9 mouse cellular contexts compared by ENCODE assay signal in the genomic region with DNA sequence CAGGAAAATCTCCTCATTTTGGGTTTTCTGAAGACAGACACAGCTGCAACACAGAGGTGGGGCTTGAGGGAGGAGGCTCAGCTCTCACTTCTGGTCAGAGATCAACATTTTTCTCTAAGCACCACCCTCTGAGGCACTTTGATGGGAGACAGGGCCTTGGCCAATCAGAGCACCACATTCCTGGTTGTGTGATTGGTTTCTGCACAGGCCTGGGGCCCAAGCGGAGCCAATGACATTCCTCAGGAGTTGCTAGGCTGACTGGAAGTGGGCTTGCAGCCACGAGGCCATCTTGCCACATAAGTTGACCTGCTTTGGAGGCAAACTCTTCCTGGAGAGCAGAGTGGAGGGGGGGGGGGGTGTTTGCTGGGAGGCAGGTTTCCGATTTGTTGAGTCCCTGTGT. TPM values are rescaled to one million over a fixed set of nuclear protein-coding genes. Genes with fewer than 3 reads are reported as not detected.
A peak's percentile ranks its signal among the peaks of the same experiment; 100 is the strongest.
DNase-seq lines count a peak whose midpoint lies in the region; ATAC-seq and TF ChIP-seq lines count a peak whose summit lies in the region.
"Had no signal": no experiment of that assay in that cellular context is flagged by ENCODE, and none has a peak within 500 bp of the region (broad histone marks: within the 10 kb centered on the region; RNA-seq: fewer than 3 reads in every experiment).

No protein-coding gene starts in this region.

- H3K27me3 ChIP-seq in kidney, postnatal 0 days (ENCODE audit: insufficient read depth, low read length): no peaks in the 10 kb centered on the region
- H3K27me3 ChIP-seq: liver, embryonic 13.5 days had no signal

- H3K4me3 ChIP-seq in kidney, postnatal 0 days (replicated peaks; ENCODE audit: low read depth, low read length): no peak overlapping the region
- H3K4me3 ChIP-seq: liver, embryonic 13.5 days had no signal

- WGBS in kidney, postnatal 0 days: 46% methylated on average over 3 of the region's 3 CpGs

- peak; percentile 70 for ATAC-seq in kidney, postnatal 0 days (replicated peaks; ENCODE audit: low FRiP score, low read depth)

- peak overlapping the region; percentile 37; the same call in 1 of the 2 replicates for H3K27ac ChIP-seq in kidney, postnatal 0 days
- H3K27ac ChIP-seq: liver, embryonic 13.5 days had no signal

- H3K9ac ChIP-seq in kidney, postnatal 0 days (ENCODE audit: low read depth, low read length): no peak overlapping the region
- H3K9ac ChIP-seq: liver, embryonic 13.5 days had no signal

- H3K4me1 ChIP-seq in kidney, postnatal 0 days (replicated peaks; ENCODE audit: insufficient read depth, low read length): peaks cover 8% of the 10 kb centered on the region; the same call in 1 of the 2 replicates

- peak; percentile 39 for DNase-seq in layer of hippocampus, adult 11-12 months (ENCODE audit: low spot score)
- no peak for DNase-seq in layer of hippocampus, adult 9-10 months (ENCODE audit: low spot score)
- peak; percentile 78 for DNase-seq in brain, embryonic 14.5 days (ENCODE audit: low read depth)
- peak; percentile 62 to 85 for DNase-seq in gastrocnemius, postnatal 4 days (ENCODE audit: low spot score in 2 of 2)
- peak; percentile 96 for DNase-seq in kidney, postnatal 0 days (ENCODE audit: low spot score)
- DNase-seq in lung, postnatal 14 days: peak; percentile 60
- no peak for DNase-seq in spleen, adult 12 weeks (ENCODE audit: low spot score)
- no peak for DNase-seq in thymus, postnatal 14 days
- DNase-seq: liver, embryonic 13.5 days had no signal

- no peaks in the 10 kb centered on the region for H3K36me3 ChIP-seq in kidney, postnatal 0 days (ENCODE audit: insufficient read depth, low read length)
- H3K36me3 ChIP-seq: liver, embryonic 13.5 days had no signal

- no peak for TF ChIP-seq CTCF in brain, embryonic 14.5 days (IDR thresholded peaks at IDR 0.05; ENCODE audit: borderline replicate concordance, extremely low read depth, insufficient read depth, insufficient read length)
- no peak for TF ChIP-seq CTCF in kidney, postnatal 0 days (IDR thresholded peaks at IDR 0.05; ENCODE audit: low read depth)

- H3K4me2 ChIP-seq in kidney, postnatal 0 days (ENCODE audit: low read length): no peak overlapping the region
- H3K4me2 ChIP-seq: liver, embryonic 13.5 days had no signal

- TF ChIP-seq POLR2A in brain, embryonic 14.5 days (IDR thresholded peaks at IDR 0.05; ENCODE audit: borderline replicate concordance, extremely low read depth, insufficient read depth, insufficient read length, poor library complexity, severe bottlenecking): no peak

- no peaks in the 10 kb centered on the region for H3K9me3 ChIP-seq in kidney, postnatal 0 days (replicated peaks; ENCODE audit: low read length)
- H3K9me3 ChIP-seq: liver, embryonic 13.5 days had no signal

RNA-seq across cellular contexts. Expression of gene Ccne1, which starts 4.7 kb away (rescaled TPM):
- polyA plus RNA-seq in brain, embryonic 14.5 days (2012; rRNA removed): 12.2 and 14.7 TPM in 2 replicates
- total RNA-seq in gastrocnemius, postnatal 4 days (2021): 10 to 100 TPM; 25.3 to 26.2 TPM
- 20.2 and 24.2 TPM in 2 replicates for polyA plus RNA-seq in kidney, postnatal 0 days (2015; fragmentation: Nextera tagmentation; extraction: Ambion mirVana)

Comparison
In these comparisons a context has a peak if more than half of its experiments do, and no peak if none do; other contexts are left out.
1. DNase-seq: peak in layer of hippocampus, adult 11-12 months (single experiment), brain, embryonic 14.5 days (single experiment), gastrocnemius, postnatal 4 days (2 of 2), kidney, postnatal 0 days (single experiment) and lung, postnatal 14 days (single experiment); none in layer of hippocampus, adult 9-10 months (single experiment), spleen, adult 12 weeks (single experiment) and thymus, postnatal 14 days (single experiment).